Mouse (Mus musculus) layer of hippocampus, adult 9-11 months (tissue): ENCODE measurements around the gene Tex14.
"Not testable (repeated sequence)": the region's sequence is repeated elsewhere in the genome, so short reads cannot be mapped to it uniquely, and the experiment has no call there.

Source experiments
- DNase-seq: peaks from one replicate; pipeline ENCODE4 v3.0.0; 2022

The Tex14 gene

GRCm38 (mm10) chr11:87448476-87449199, 43.8 kb downstream of the Tex14 start:
- DNase-seq: peak; percentile 86

- no peak for DNase-seq
Measured at GRCm38 (mm10) chr11:87449200-87449547, 44.3 kb downstream of the Tex14 start.

GRCm38 (mm10) chr11:87449847-87450246, 45.0 kb downstream of the Tex14 start:
- DNase-seq: not testable (repeated sequence)

- DNase-seq: not testable (repeated sequence)
Measured at GRCm38 (mm10) chr11:87452779-87453178, 47.9 kb downstream of the Tex14 start.

GRCm38 (mm10) chr11:87453216-87454034, 48.6 kb downstream of the Tex14 start:
- DNase-seq: no peak

GRCm38 (mm10) chr11:87454035-87454690, 49.3 kb downstream of the Tex14 start:
- no peak for DNase-seq

- no peak for DNase-seq
Measured at GRCm38 (mm10) chr11:87455573-87455972, 50.7 kb downstream of the Tex14 start.

- DNase-seq: no peak
Measured at GRCm38 (mm10) chr11:87455984-87456383, 51.1 kb downstream of the Tex14 start.

- no peak for DNase-seq
Measured at GRCm38 (mm10) chr11:87460566-87460965, 55.7 kb downstream of the Tex14 start.

GRCm38 (mm10) chr11:87461780-87462460, 57.1 kb downstream of the Tex14 start:
- peak; percentile 88 for DNase-seq

GRCm38 (mm10) chr11:87462461-87463242, 57.8 kb downstream of the Tex14 start:
- peak; percentile 76 for DNase-seq

- no peak for DNase-seq
Measured at GRCm38 (mm10) chr11:87463243-87463540, 58.3 kb downstream of the Tex14 start.

- DNase-seq: not testable (repeated sequence)
Measured at GRCm38 (mm10) chr11:87463792-87464430, 59.0 kb downstream of the Tex14 start.

- no peak for DNase-seq
Measured at GRCm38 (mm10) chr11:87465990-87466593, 61.2 kb downstream of the Tex14 start.

- DNase-seq: no peak
Measured at GRCm38 (mm10) chr11:87467491-87468277, 62.8 kb downstream of the Tex14 start.

GRCm38 (mm10) chr11:87468278-87468655, 63.4 kb downstream of the Tex14 start:
- DNase-seq: no peak

- no peak for DNase-seq
Measured at GRCm38 (mm10) chr11:87468706-87469315, 63.9 kb downstream of the Tex14 start.

GRCm38 (mm10) chr11:87470807-87471698, 66.2 kb downstream of the Tex14 start:
- DNase-seq: peak; percentile 72

- not testable (repeated sequence) for DNase-seq
Measured at GRCm38 (mm10) chr11:87471699-87471997, 66.8 kb downstream of the Tex14 start.
